Mouse (Mus musculus) heart, adult 2 months (tissue): Measurements from ENCODE around the gene Cramp1l.

Source experiments
- CTCF ChIP-seq: fragments of 200-600 bp; IDR thresholded peaks from 2 replicates; pipeline ENCODE4 v1.8.1; 2022; ENCODE audit warnings: antibody characterized with exemption, mild to moderate bottlenecking, moderate library complexity
- EP300 ChIP-seq: fragments of 200-500 bp; IDR thresholded peaks from 2 replicates; pipeline ENCODE4 v1.6.1; 2011; ENCODE audit warnings: low read depth, low read length, control low read depth; ENCODE audit not compliant: insufficient read depth
- POLR2A ChIP-seq: fragments of 200-500 bp; IDR thresholded peaks from 2 replicates; pipeline ENCODE4 v1.6.1; 2011; ENCODE audit warnings: mild to moderate bottlenecking, low read depth, low read length, control low read depth; ENCODE audit not compliant: insufficient read depth

DNA sequence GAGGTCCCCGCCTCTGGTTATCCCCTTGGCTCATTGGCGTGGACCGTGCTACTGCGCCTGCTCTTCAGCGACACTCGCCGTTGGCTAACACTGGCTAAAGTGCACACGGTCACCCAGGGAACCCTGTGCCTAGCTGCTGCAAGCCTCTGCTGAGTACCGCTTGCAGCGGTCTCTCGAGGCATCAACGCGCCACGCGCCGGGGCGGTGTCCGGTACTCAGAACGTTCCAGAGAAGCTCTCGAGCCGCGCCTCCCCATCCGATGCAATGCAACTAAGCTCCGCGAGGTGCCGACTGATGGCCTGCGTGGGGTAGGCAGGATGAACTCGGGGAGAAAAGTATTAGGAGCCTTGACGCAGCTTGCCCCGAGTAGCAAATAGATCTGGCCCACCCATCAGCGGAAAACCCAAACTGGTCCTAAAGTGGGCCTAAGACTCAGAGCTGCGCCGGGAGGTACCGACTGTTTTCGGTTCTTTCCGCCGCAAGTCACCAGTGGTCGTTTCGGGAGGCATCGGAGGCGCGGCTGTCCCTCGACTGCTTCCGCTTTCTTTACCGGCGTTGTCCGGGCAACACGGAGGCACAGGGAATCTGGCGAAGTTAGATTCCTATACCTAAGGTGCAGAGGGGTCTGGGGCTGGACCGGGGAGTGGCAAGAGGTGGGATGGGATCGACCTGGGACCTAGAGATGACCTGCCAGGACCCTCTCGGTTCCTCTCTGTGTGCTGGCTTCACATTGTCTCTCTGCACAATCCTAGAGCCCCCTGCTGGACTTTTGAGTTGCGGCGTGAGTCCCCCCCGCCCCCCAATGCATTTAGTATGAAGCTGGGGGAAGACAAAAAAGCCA, 924 bp upstream of the Cramp1l start:
- peak; percentile 85 for TF ChIP-seq POLR2A
- peak; percentile 57 for TF ChIP-seq CTCF
- TF ChIP-seq EP300: 0 out of 2 replicates have a peak, but pooled peaks have one; percentile 16
